Mouse (Mus musculus) hematopoietic stem cell, adult 5-6 weeks (primary cell): Measurements from ENCODE around the gene Olfr108. TPM values are rescaled to one million over a fixed set of nuclear protein-coding genes. Genes with fewer than 3 reads are reported as not detected.

ENCODE experiments used
- ATAC-seq, 2 experiments: fragments of 125-278 bp in 1 of 2; replicated peaks in 1 of 2; 2 replicates each; pipeline ENCODE4 v1.8.0; 2016 to 2017; ENCODE audit warnings: inconsistent platforms in 2 of 2, mild to moderate bottlenecking in 2 of 2, moderate number of reproducible peaks in 2 of 2, low read depth in 1 of 2, moderate TSS enrichment in 1 of 2; ENCODE audit not compliant: low FRiP score in 2 of 2, poor library complexity in 2 of 2, severe bottlenecking in 2 of 2, insufficient read depth in 1 of 2, low TSS enrichment in 1 of 2
- total RNA-seq: library from RNA; stranded (forward); fragments of 172-1452, 232-1000 nt; gene quantifications from 2 replicates; pipeline ENCODE4 v1.2.3, GENCODE M21; 2017

The Olfr108 gene
- not detected in 2 replicates for total RNA-seq

DNA sequence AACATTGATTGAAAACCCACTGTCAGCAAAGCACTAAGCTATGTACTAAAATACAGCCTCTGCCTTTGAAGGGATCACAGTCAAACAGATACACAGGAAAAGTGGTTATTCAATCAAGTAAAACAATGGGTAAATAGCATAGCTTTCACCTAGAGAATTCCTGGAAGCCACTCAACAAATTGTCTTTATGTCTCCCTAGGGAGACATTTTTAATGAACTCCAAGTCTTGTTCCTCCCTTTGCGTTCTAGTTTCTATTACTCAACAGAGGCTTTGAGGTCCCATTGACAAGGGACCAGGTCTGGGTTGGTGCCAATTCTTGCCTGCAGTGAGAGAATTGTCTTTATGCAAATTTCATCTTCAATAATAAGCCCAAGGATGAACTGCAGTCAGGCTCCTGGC, at the start of gene Olfr108:
Gene Olfr108, plus strand, starts transcription at position 301 of the 400 bp plus-strand sequence.
- no peak for ATAC-seq

DNA sequence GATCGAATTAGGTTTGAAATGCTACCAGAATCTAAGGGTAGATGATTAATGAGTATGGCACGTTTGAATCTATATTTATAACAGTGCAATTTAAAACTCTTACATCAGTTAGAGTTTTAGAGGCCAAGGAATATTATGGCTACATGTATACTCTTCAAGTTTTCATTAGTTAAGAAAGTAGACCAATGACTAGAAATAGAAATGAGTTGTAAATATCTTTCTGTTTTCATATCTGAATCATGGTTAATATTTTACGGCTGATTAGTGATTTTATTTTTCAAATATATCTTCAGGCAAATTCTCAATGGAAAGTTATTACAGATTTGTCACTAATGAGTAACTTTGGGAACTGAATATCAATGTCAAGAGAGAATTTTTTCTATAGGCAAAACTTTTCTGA, 46.4 kb upstream of the Olfr108 start, which contains the start of gene Olfr107:
Gene Olfr107, plus strand, starts transcription at position 301 of the 400 bp plus-strand sequence.
- ATAC-seq: no peak

- ATAC-seq: no peak
Observed at GRCm38 (mm10) chr17:37413380-37413779, 31.9 kb upstream of the Olfr108 start.

DNA sequence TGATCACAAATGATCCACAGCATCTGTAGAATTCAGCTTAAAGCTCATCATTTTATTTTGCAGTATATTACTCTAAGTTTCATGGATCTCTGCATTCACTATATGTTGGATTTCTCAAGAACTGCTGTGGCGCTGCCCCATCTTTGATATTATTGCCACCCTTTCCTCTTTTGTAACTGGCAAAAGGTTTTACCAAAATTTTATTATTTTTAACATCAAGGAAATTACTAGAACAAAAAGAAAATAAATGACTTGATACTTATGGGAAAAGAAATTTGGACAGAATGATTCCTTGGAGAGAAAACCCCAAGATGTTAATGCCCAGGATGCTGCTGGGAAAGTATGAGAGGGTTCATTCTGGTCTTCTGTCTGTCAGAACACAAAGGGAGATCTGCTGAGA, 13.3 kb downstream of the Olfr108 start, which contains the start of gene Olfr109:
Gene Olfr109, plus strand, starts transcription at position 301 of the 400 bp plus-strand sequence.
- ATAC-seq: no peak

- no peak for ATAC-seq
Observed at GRCm38 (mm10) chr17:37483452-37483851, 38.2 kb downstream of the Olfr108 start, which contains the start of gene H2-M2. H2-M2 (minus strand) TSS chr17:37483552.

- ATAC-seq: peak; percentile 62 to 71; a peak in 3 of 4 replicates
Observed at GRCm38 (mm10) chr17:37491930-37492518, 46.7 kb downstream of the Olfr108 start, which contains the start of gene Olfr110. Olfr110 (plus strand) TSS chr17:37492468.

Other genes starting within 250 kb of the Olfr108 start
- not detected in 2 replicates for gene Olfr94, start 244.5 kb upstream of the Olfr108 start, total RNA-seq
- gene Olfr95, start 232.4 kb upstream of the Olfr108 start, total RNA-seq: not detected in 2 replicates
- not detected in 2 replicates for gene Olfr96, start 225.3 kb upstream of the Olfr108 start, total RNA-seq
- not detected in 2 replicates for gene Olfr97, start 208.2 kb upstream of the Olfr108 start, total RNA-seq
- not detected in 2 replicates for gene Olfr98, start 181.7 kb upstream of the Olfr108 start, total RNA-seq
- 34.3 and 53.5 TPM in 2 replicates for gene H2-M3, start 175.3 kb upstream of the Olfr108 start, total RNA-seq
- gene Olfr99, start 162.0 kb upstream of the Olfr108 start, total RNA-seq: not detected in 2 replicates
- gene Olfr101, start 141.2 kb upstream of the Olfr108 start, total RNA-seq: not detected in 2 replicates
- not detected in 2 replicates for gene Olfr102, start 128.4 kb upstream of the Olfr108 start, total RNA-seq
- gene Olfr103, start 105.8 kb upstream of the Olfr108 start, total RNA-seq: not detected in 2 replicates
- not detected in 2 replicates for gene Olfr104-ps, start 85.9 kb upstream of the Olfr108 start, total RNA-seq
- not detected in 2 replicates for gene Olfr105-ps, start 66.4 kb upstream of the Olfr108 start, total RNA-seq
- not detected in 2 replicates for gene Olfr106-ps, start 55.1 kb upstream of the Olfr108 start, total RNA-seq
- gene Olfr107, start 46.3 kb upstream of the Olfr108 start, total RNA-seq: not detected in 2 replicates
- not detected in 2 replicates for gene Olfr109, start 13.4 kb downstream of the Olfr108 start, total RNA-seq
- gene H2-M2, start 38.1 kb downstream of the Olfr108 start, total RNA-seq: not detected in 2 replicates
- not detected in 2 replicates for gene Olfr110, start 47.0 kb downstream of the Olfr108 start, total RNA-seq
- not detected in 2 replicates for gene Olfr111, start 62.5 kb downstream of the Olfr108 start, total RNA-seq
- gene Olfr112, start 124.0 kb downstream of the Olfr108 start, total RNA-seq: not detected in 2 replicates
- gene Olfr113, start 132.2 kb downstream of the Olfr108 start, total RNA-seq: not detected in 2 replicates
- not detected in 2 replicates for gene Olfr114, start 147.3 kb downstream of the Olfr108 start, total RNA-seq
- not detected in 2 replicates for gene Olfr115, start 181.6 kb downstream of the Olfr108 start, total RNA-seq
- not detected in 2 replicates for gene Olfr116, start 181.7 kb downstream of the Olfr108 start, total RNA-seq
- not detected in 2 replicates for gene Olfr117, start 218.3 kb downstream of the Olfr108 start, total RNA-seq
- gene Olfr118, start 221.5 kb downstream of the Olfr108 start, total RNA-seq: not detected in 2 replicates